Mouse (Mus musculus): ENCODE measurements around the gene Cnga3.

The Cnga3 gene

GRCm38 (mm10) chr1:37286556-37286955 is 72.3 kb downstream of the Cnga3 start:
- DNase-seq (ENCODE audit: low spot score), result no peak

GRCm38 (mm10) chr1:37287748-37288147 is 73.5 kb downstream of the Cnga3 start:
- DNase-seq (ENCODE audit: low spot score), result no peak

DNA sequence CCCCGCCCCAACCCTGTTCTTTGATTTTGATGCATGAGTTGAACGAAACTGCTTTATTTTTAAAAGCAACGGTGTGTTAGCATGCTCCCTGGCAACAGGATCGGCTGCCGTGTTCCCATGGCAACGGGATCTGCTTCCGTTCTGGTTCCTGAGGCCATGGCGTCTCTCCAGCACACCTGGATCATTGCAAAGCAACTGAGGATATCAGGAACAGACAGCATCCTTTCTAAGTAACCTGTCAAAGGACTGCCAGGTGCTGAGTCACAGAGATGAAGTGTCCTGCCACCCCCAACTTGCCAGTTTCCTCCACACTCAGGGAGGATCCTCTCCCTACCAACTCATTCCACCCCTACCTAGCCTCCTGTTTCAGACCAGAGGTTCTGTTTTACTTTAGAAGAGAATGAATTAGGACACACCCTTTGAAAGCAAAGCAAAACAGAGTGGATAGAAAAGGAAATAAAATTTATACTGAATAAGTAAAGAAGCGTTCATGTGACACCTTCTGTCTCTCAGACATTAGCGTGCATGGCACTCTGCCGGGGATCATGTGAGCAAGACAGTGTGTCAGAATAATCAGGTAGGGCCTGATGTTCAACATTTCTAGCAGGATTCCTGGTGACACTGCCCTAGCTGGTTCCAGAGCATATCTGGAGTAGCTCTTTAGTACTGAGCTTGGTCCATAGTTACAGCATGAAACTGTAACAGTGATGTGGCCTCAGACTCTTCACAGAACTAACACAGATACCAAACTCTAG is 74.1 kb downstream of the Cnga3 start:
- DNase-seq (ENCODE audit: low spot score), result peak; percentile 53

GRCm38 (mm10) chr1:37288941-37289340 is 74.7 kb downstream of the Cnga3 start:
- DNase-seq (ENCODE audit: low spot score), result no peak

DNA sequence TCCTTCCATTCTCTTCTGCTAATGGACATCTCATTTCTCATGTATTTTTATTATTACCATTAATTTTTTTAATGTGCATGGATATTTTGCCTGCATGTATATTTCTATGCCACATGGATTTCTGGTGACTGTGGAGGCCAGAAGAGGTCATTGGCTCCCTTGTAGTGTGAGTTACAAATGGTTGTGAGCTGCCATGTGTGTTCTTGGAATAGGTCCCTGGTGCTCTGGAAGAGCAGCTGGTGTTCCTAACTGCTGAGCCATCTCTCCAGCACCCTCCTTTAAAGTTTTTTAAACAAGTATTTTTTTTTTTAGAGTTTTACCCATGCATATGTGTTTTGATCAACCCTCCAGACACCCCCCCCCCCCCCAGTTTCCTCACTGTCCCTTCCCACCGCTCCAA is 82.2 kb downstream of the Cnga3 start:
- DNase-seq (ENCODE audit: low spot score), result no peak

DNA sequence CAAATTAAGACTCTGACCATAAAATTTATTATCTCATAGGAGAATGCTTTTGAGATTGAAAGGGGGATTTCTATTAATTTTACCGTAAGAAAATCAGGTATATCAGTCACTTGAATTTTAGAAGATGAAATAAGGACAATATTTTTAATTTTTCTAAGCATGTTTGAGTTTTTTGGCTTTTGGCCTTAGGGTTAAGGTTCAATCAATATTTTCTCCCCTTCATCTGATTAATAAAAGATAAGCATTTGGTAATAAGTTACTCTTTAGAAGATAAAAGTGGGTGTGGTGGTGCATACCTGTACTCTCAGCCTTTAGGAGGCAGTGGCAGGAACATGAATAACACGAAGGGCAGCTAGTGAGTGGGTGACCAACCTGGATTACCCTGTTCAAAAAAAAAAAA is 84.7 kb downstream of the Cnga3 start:
- no peak for DNase-seq (ENCODE audit: low spot score)

- peak; percentile 96 for DNase-seq (ENCODE audit: low spot score)
Measured at GRCm38 (mm10) chr1:37299540-37300491, 85.6 kb downstream of the Cnga3 start, which contains the start of gene Inpp4a. TSS of gene Inpp4a (plus strand) at chr1:37299865.

GRCm38 (mm10) chr1:37300650-37301049 is 86.4 kb downstream of the Cnga3 start:
- peak; percentile 26 for DNase-seq (ENCODE audit: low spot score)

DNA sequence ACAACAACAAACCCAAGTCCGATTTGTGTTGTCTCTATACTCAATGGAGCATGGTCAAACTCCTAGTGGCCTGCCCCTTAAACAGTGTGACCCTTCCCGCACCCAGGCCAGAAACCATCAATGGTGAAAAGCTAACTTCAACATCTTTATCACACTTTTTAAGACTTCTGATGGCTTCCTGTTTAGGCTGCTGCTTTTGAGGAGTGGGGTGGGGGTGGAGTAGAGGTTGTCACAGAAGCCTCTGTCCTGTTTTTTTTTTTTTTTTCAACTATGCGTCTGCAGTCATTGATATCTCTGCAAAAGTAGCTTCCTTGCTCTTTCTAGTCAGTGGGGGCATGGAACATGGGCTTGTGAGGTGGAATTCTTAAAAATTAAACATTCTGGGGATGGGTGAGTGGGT is 88.6 kb downstream of the Cnga3 start:
- DNase-seq (ENCODE audit: low spot score), result no peak

DNA sequence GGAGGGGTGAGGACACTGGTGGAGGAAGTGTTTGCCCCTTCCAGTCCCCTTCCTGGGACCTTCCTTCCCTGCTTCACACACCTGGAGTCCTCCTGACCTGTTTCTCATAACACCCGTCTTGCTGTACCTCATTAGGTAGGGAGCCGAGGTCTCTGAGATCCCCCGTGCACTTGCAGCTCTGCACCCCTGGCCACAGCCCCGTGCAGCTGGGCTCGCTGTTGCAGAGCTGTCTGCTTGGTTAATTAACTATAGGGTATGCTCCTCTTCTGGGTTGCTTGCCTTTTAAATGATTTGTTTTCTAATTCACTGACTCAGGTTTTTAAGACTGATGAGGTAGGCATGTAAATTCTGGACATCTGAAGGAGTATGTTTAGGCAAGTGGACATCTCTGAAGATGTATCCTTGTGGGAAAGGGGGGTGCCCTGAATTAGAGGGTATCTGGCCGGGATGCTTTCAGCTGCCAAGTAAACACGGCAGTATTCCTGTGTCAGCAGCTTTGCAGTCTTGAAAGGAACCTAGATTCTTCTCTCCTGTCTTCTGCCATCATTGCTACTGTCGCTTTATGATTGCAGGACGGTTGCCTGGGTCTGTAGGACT is 91.6 kb downstream of the Cnga3 start:
- no peak for DNase-seq (ENCODE audit: low spot score)

DNA sequence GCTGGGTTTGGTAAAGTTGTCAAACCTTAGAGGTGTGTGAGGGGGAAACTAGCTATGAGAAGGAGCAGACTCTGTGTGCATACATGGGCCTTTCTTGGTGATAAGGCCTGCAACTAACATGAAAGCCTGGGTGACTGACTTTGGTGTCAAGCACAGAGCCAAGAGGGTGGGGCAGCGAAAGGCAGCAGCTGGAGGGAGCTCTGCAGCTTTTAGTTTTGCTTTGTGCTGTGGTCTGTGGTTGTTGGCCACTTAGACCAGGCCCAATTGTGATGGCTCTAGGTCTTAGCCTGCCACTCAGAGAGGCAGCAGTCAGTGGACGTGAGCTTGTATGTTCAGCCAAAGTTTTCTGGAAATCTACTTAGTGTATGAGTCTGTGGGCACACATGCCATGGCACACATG is 93.4 kb downstream of the Cnga3 start:
- DNase-seq (ENCODE audit: low spot score), result no peak

- no peak for DNase-seq (ENCODE audit: low spot score)
Measured at GRCm38 (mm10) chr1:37308021-37308742, 93.9 kb downstream of the Cnga3 start.

DNA sequence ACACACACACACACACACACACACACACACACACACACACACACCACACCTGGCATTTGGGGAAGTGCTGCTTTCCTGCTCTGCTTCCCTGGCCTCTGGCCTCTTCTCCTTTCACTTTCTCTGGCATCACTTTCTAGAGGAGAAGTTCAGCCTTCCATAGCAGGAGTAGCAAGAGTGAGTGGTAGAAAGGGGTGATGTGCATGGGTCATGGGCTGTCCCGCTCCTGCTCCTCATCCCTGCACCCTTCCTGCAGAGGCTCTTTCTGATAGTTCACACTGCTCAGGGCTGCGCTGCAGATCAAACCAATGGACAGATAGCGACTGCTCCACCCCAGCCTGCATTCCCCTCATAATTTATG is 94.5 kb downstream of the Cnga3 start:
- DNase-seq (ENCODE audit: low spot score), result no peak

- no peak for DNase-seq (ENCODE audit: low spot score)
Measured at GRCm38 (mm10) chr1:37309939-37310515, 95.8 kb downstream of the Cnga3 start.
